Mouse (Mus musculus): ENCODE results near the gene Tasp1. TPM values are rescaled to one million over a fixed set of nuclear protein-coding genes. Genes with fewer than 3 reads are reported as not detected.
"Not testable (repeated sequence)": the region's sequence is repeated elsewhere in the genome, so short reads cannot be mapped to it uniquely, and the experiment has no call there.

Tasp1 gene
- polyA plus RNA-seq, 1 experiment from 2014 or later: 24.7 TPM

- peaks cover 4% of the 10 kb centered on the region; the same call in 1 of the 2 replicates for H3K4me1 ChIP-seq
- H3K27ac ChIP-seq: no peak overlapping the region
- no peak for ATAC-seq (ENCODE audit: insufficient number of reproducible peaks, insufficient read depth, low FRiP score, low TSS enrichment)
- H3K9ac ChIP-seq: no peak overlapping the region
- H3K4me3 ChIP-seq: no peak overlapping the region
- 64% methylated on average over 3 of the region's 3 CpGs for WGBS
- H3K4me2 ChIP-seq (replicated peaks): no peak overlapping the region
- no peaks in the 10 kb centered on the region for H3K27me3 ChIP-seq
- H3K9me3 ChIP-seq: no peaks in the 10 kb centered on the region
- H3K36me3 ChIP-seq: no peaks in the 10 kb centered on the region
Measured at GRCm38 (mm10) chr2:139875876-139876275, 190.7 kb downstream of the Tasp1 start.

- no peak for ATAC-seq (ENCODE audit: insufficient number of reproducible peaks, insufficient read depth, low FRiP score, low TSS enrichment)
- H3K4me3 ChIP-seq: no peak overlapping the region
Measured at GRCm38 (mm10) chr2:139874173-139874572, 192.4 kb downstream of the Tasp1 start.

GRCm38 (mm10) chr2:139873762-139874161 lies 192.8 kb downstream of the Tasp1 start:
- WGBS: 46% methylated on average over 2 of the region's 2 CpGs
- ATAC-seq (ENCODE audit: insufficient number of reproducible peaks, insufficient read depth, low FRiP score, low TSS enrichment): no peak
- peaks cover 4% of the 10 kb centered on the region; the same call in 1 of the 2 replicates for H3K4me1 ChIP-seq
- H3K27me3 ChIP-seq: no peaks in the 10 kb centered on the region
- no peak overlapping the region for H3K4me2 ChIP-seq (replicated peaks)
- H3K4me3 ChIP-seq: no peak overlapping the region
- H3K9ac ChIP-seq: no peak overlapping the region
- H3K9me3 ChIP-seq: no peaks in the 10 kb centered on the region
- no peaks in the 10 kb centered on the region for H3K36me3 ChIP-seq
- H3K27ac ChIP-seq: no peak overlapping the region

More at GRCm38 (mm10) chr2:139874173-139874572, 192.4 kb downstream of the Tasp1 start:
- 48% methylated on average over 3 of the region's 3 CpGs for WGBS
- Histone ChIP-seq H3K4me2 (replicated peaks) (no peak overlapping the region), H3K9me3 (no peaks in the 10 kb centered on the region), H3K4me1 (peaks cover 4% of the 10 kb centered on the region; the same call in 1 of the 2 replicates), H3K27ac (no peak overlapping the region), H3K36me3 (no peaks in the 10 kb centered on the region), H3K27me3 (no peaks in the 10 kb centered on the region), H3K9ac (no peak overlapping the region)

GRCm38 (mm10) chr2:139869071-139869470 lies 197.5 kb downstream of the Tasp1 start:
- H3K4me1 ChIP-seq; H3K4me2 ChIP-seq (replicated peaks); H3K36me3 ChIP-seq; ATAC-seq (ENCODE audit: insufficient number of reproducible peaks, insufficient read depth, low FRiP score, low TSS enrichment); H3K9me3 ChIP-seq; H3K27me3 ChIP-seq; H3K9ac ChIP-seq; H3K27ac ChIP-seq; H3K4me3 ChIP-seq: not testable (repeated sequence)
- WGBS: 93% methylated on average over 2 of the region's 2 CpGs

- not testable (repeated sequence) for H3K27me3 ChIP-seq; H3K27ac ChIP-seq; H3K9me3 ChIP-seq; ATAC-seq (ENCODE audit: insufficient number of reproducible peaks, insufficient read depth, low FRiP score, low TSS enrichment); H3K4me1 ChIP-seq; H3K36me3 ChIP-seq; H3K9ac ChIP-seq; H3K4me3 ChIP-seq; H3K4me2 ChIP-seq (replicated peaks)
- WGBS: 90% methylated on average over 3 of the region's 3 CpGs
Measured at GRCm38 (mm10) chr2:139863396-139863795, 203.2 kb downstream of the Tasp1 start.

GRCm38 (mm10) chr2:139860133-139860494 lies 206.5 kb downstream of the Tasp1 start:
- Histone ChIP-seq H3K4me3 (no peak overlapping the region), H3K4me2 (replicated peaks) (no peak overlapping the region), H3K9me3 (no peaks in the 10 kb centered on the region), H3K4me1 (no peaks in the 10 kb centered on the region), H3K27me3 (no peaks in the 10 kb centered on the region), H3K27ac (no peak overlapping the region), H3K9ac (no peak overlapping the region), H3K36me3 (no peaks in the 10 kb centered on the region)
- no peak for ATAC-seq (ENCODE audit: insufficient number of reproducible peaks, insufficient read depth, low FRiP score, low TSS enrichment)
- WGBS: 91% methylated on average over 5 of the region's 5 CpGs

- no peaks in the 10 kb centered on the region for H3K9me3 ChIP-seq
- H3K4me2 ChIP-seq (replicated peaks): no peak overlapping the region
- H3K9ac ChIP-seq: no peak overlapping the region
- H3K27me3 ChIP-seq: no peaks in the 10 kb centered on the region
- ATAC-seq (ENCODE audit: insufficient number of reproducible peaks, insufficient read depth, low FRiP score, low TSS enrichment): no peak
- H3K27ac ChIP-seq: no peak overlapping the region
- no peaks in the 10 kb centered on the region for H3K36me3 ChIP-seq
- 44% methylated on average over 3 of the region's 3 CpGs for WGBS
- no peak overlapping the region for H3K4me3 ChIP-seq
- no peaks in the 10 kb centered on the region for H3K4me1 ChIP-seq
Measured at GRCm38 (mm10) chr2:139859424-139860132, 207.0 kb downstream of the Tasp1 start.

- no peaks in the 10 kb centered on the region for H3K27me3 ChIP-seq
- H3K9me3 ChIP-seq: no peaks in the 10 kb centered on the region
- WGBS: 75% methylated on average over 1 of the region's 1 CpGs
- H3K4me1 ChIP-seq: no peaks in the 10 kb centered on the region
- no peak overlapping the region for H3K4me2 ChIP-seq (replicated peaks)
- no peaks in the 10 kb centered on the region for H3K36me3 ChIP-seq
- no peak overlapping the region for H3K27ac ChIP-seq
- no peak overlapping the region for H3K4me3 ChIP-seq
- no peak overlapping the region for H3K9ac ChIP-seq
- ATAC-seq (ENCODE audit: insufficient number of reproducible peaks, insufficient read depth, low FRiP score, low TSS enrichment): no peak
Measured at GRCm38 (mm10) chr2:139849621-139850020, 217.0 kb downstream of the Tasp1 start.

GRCm38 (mm10) chr2:139841359-139841758 lies 225.2 kb downstream of the Tasp1 start:
- H3K4me2 ChIP-seq (replicated peaks): no peak overlapping the region
- no peaks in the 10 kb centered on the region for H3K27me3 ChIP-seq
- H3K4me3 ChIP-seq: no peak overlapping the region
- H3K9me3 ChIP-seq: no peaks in the 10 kb centered on the region
- no peak for ATAC-seq (ENCODE audit: insufficient number of reproducible peaks, insufficient read depth, low FRiP score, low TSS enrichment)
- no peak overlapping the region for H3K9ac ChIP-seq
- no peak overlapping the region for H3K27ac ChIP-seq
- no peaks in the 10 kb centered on the region for H3K36me3 ChIP-seq
- WGBS: 88% methylated on average over 1 of the region's 1 CpGs
- H3K4me1 ChIP-seq: no peaks in the 10 kb centered on the region

- WGBS: 72% methylated on average over 5 of the region's 5 CpGs
- no peak for ATAC-seq (ENCODE audit: insufficient number of reproducible peaks, insufficient read depth, low FRiP score, low TSS enrichment)
- H3K27ac ChIP-seq: no peak overlapping the region
- no peaks in the 10 kb centered on the region for H3K4me1 ChIP-seq
- no peaks in the 10 kb centered on the region for H3K36me3 ChIP-seq
- H3K9me3 ChIP-seq: no peaks in the 10 kb centered on the region
- H3K4me2 ChIP-seq (replicated peaks): no peak overlapping the region
- H3K27me3 ChIP-seq: no peaks in the 10 kb centered on the region
- no peak overlapping the region for H3K4me3 ChIP-seq
- H3K9ac ChIP-seq: no peak overlapping the region
Measured at GRCm38 (mm10) chr2:139840941-139841340, 225.7 kb downstream of the Tasp1 start.

- no peak; the same call in 1 of the 2 replicates for ATAC-seq (ENCODE audit: insufficient number of reproducible peaks, insufficient read depth, low FRiP score, low TSS enrichment)
- H3K27me3 ChIP-seq: no peaks in the 10 kb centered on the region
- H3K9ac ChIP-seq: no peak overlapping the region
- 72% methylated on average over 8 of the region's 8 CpGs for whole genome bisulfite sequencing
- no peak overlapping the region for H3K4me2 ChIP-seq (replicated peaks)
- no peaks in the 10 kb centered on the region for H3K36me3 ChIP-seq
- peaks cover 5% of the 10 kb centered on the region; the same call in 1 of the 2 replicates for H3K4me1 ChIP-seq
- no peak overlapping the region for H3K4me3 ChIP-seq
- H3K27ac ChIP-seq: no peak overlapping the region
- H3K9me3 ChIP-seq: no peaks in the 10 kb centered on the region
Measured at GRCm38 (mm10) chr2:139821589-139822378, 244.8 kb downstream of the Tasp1 start.

GRCm38 (mm10) chr2:139817275-139817674 lies 249.3 kb downstream of the Tasp1 start:
- no peak for ATAC-seq (ENCODE audit: insufficient number of reproducible peaks, insufficient read depth, low FRiP score, low TSS enrichment)
- Histone ChIP-seq H3K9me3 (no peaks in the 10 kb centered on the region), H3K9ac (no peak overlapping the region), H3K27ac (no peak overlapping the region), H3K4me2 (replicated peaks) (no peak overlapping the region), H3K4me3 (no peak overlapping the region), H3K36me3 (no peaks in the 10 kb centered on the region), H3K27me3 (no peaks in the 10 kb centered on the region), H3K4me1 (peaks cover 5% of the 10 kb centered on the region; the same call in 1 of the 2 replicates)
- WGBS: 71% methylated on average over 3 of the region's 3 CpGs

Data from embryonic facial prominence, embryonic 12.5 days (tissue).